Mouse (Mus musculus) myocyte (in vitro differentiated cells): ENCODE results near the gene Gng12. TPM values are rescaled to one million over a fixed set of nuclear protein-coding genes. Genes with fewer than 3 reads are reported as not detected.

Experiments used
- H3K27me3 ChIP-seq: one replicate; pipeline ENCODE4 v1.6.1; 2011; ENCODE audit not compliant: control insufficient read depth, insufficient read depth, insufficient read length
- H3K36me3 ChIP-seq: one replicate; pipeline ENCODE4 v1.6.1; 2011; ENCODE audit not compliant: control insufficient read depth, insufficient read depth
- H3K4me2 ChIP-seq: one replicate; pipeline ENCODE4 v1.6.1; 2011; ENCODE audit warnings: low read depth, control low read depth
- H3K4me3 ChIP-seq: one replicate; pipeline ENCODE4 v1.5.1; 2011; ENCODE audit warnings: mild to moderate bottlenecking, control low read depth, moderate library complexity
- H3K79me2 ChIP-seq: one replicate; pipeline ENCODE4 v1.6.1; 2011; ENCODE audit not compliant: control insufficient read depth, insufficient read depth
- H3ac ChIP-seq: one replicate; pipeline ENCODE4 v1.6.1; 2011; ENCODE audit not compliant: control insufficient read depth, insufficient read length
- CEBPB ChIP-seq: IDR thresholded peaks from 2 replicates; pipeline ENCODE4 v1.6.1; 2011; ENCODE audit warnings: mild to moderate bottlenecking, moderate library complexity; ENCODE audit not compliant: poor library complexity, insufficient read depth, severe bottlenecking
- E2F4 ChIP-seq: IDR thresholded peaks from one replicate; pipeline ENCODE4 v1.6.1; 2011; ENCODE audit warnings: mild to moderate bottlenecking, control low read depth, moderate library complexity; ENCODE audit not compliant: insufficient read depth
- MAX ChIP-seq: IDR thresholded peaks from one replicate; pipeline ENCODE4 v1.6.1; 2011; ENCODE audit warnings: low read depth, mild to moderate bottlenecking, control low read depth
- MYOD1 ChIP-seq, 3 experiments: IDR thresholded peaks; one replicate each; pipeline ENCODE4 v1.6.1; 2011; ENCODE audit warnings: control low read depth in 2 of 3, low read depth in 2 of 3, mild to moderate bottlenecking in 2 of 3, moderate library complexity in 1 of 3; ENCODE audit not compliant: insufficient read length in 2 of 3, control insufficient read depth in 1 of 3
- MYOG ChIP-seq, 3 experiments: IDR thresholded peaks; one replicate each; pipeline ENCODE4 v1.6.1; 2011; ENCODE audit warnings: control low read depth in 2 of 3, low read depth in 2 of 3, mild to moderate bottlenecking in 2 of 3; ENCODE audit not compliant: insufficient read length in 2 of 3, control insufficient read depth in 1 of 3, insufficient read depth in 1 of 3
- POLR2A ChIP-seq: IDR thresholded peaks from one replicate; pipeline ENCODE4 v1.6.1; 2011; ENCODE audit warnings: low read depth, mild to moderate bottlenecking, control low read depth, moderate library complexity; ENCODE audit not compliant: insufficient read length
- POLR2AphosphoS2 ChIP-seq: IDR thresholded peaks from one replicate; pipeline ENCODE4 v1.6.1; 2011; ENCODE audit warnings: low read depth, control low read depth; ENCODE audit not compliant: insufficient read length
- REST ChIP-seq: IDR thresholded peaks from one replicate; pipeline ENCODE4 v1.6.1; 2011; ENCODE audit warnings: mild to moderate bottlenecking, control low read depth, moderate library complexity; ENCODE audit not compliant: insufficient read depth, insufficient read length
- SRF ChIP-seq: IDR thresholded peaks from one replicate; pipeline ENCODE4 v1.6.1; 2011; ENCODE audit warnings: low read depth; ENCODE audit not compliant: control insufficient read depth, insufficient read length
- TCF12 ChIP-seq: IDR thresholded peaks from one replicate; pipeline ENCODE4 v1.6.1; 2011; ENCODE audit warnings: mild to moderate bottlenecking, control low read depth; ENCODE audit not compliant: poor library complexity, insufficient read depth, severe bottlenecking
- TCF3 ChIP-seq: IDR thresholded peaks from one replicate; pipeline ENCODE4 v1.6.1; 2011; ENCODE audit warnings: low read depth, control low read depth; ENCODE audit not compliant: insufficient read length
- USF1 ChIP-seq: IDR thresholded peaks from one replicate; pipeline ENCODE4 v1.6.1; 2011; ENCODE audit warnings: low read depth, mild to moderate bottlenecking, control low read depth, moderate library complexity
- polyA plus RNA-seq: library from polyadenylated mRNA; unstranded; fragments of >200 nt; fragmentation: generic; extraction: Trizol; gene quantifications from one replicate; pipeline ENCODE4 v1.2.1, GENCODE M21; 2012; ENCODE audit warnings: missing spikeins

Gng12 gene
- polyA plus RNA-seq = 37.8 TPM

- Histone ChIP-seq H3K79me2 (peaks cover 11% of the 10 kb centered on the region), H3K4me2 (peak within 1 kb of the TSS; percentile 77), H3K4me3 (peak within 1 kb of the TSS; percentile 32), H3K27me3 (no peaks in the 10 kb centered on the region), H3ac (peak within 1 kb of the TSS; percentile 68), H3K36me3 (no peaks in the 10 kb centered on the region)
- TF ChIP-seq MYOD1 (IDR thresholded peaks at IDR 0.05; ENCODE audit: control insufficient read depth in 1 of 3, insufficient read length in 2 of 3, low read depth in 2 of 3) (peak in 1 of 3 experiments; percentile 28), MAX (no peak), MYOG (IDR thresholded peaks at IDR 0.05; ENCODE audit: control insufficient read depth in 1 of 3, insufficient read depth in 1 of 3, insufficient read length in 2 of 3, low read depth in 2 of 3) (peak in 2 of 3 experiments; percentile 15 to 21), SRF (peak; percentile 19), POLR2A (peak; percentile 75), POLR2AphosphoS2 (peak; percentile 17)
These were observed at the start of gene Gng12 for GRCm38 (mm10) chr6:66896119-66896920. Gene Gng12 (plus strand): TSS chr6:66896397.

- no peak for TF ChIP-seq MAX
- TF ChIP-seq POLR2AphosphoS2 = no peak
- TF ChIP-seq TCF3 = no peak
- TF ChIP-seq POLR2A = no peak
- TF ChIP-seq MYOD1 (IDR thresholded peaks at IDR 0.05; ENCODE audit: control insufficient read depth in 1 of 3, insufficient read length in 2 of 3, low read depth in 2 of 3) = no peak
- no peak for TF ChIP-seq CEBPB
- no peak for TF ChIP-seq REST
- no peak for TF ChIP-seq E2F4
- TF ChIP-seq MYOG (IDR thresholded peaks at IDR 0.05; ENCODE audit: control insufficient read depth in 1 of 3, insufficient read depth in 1 of 3, insufficient read length in 2 of 3, low read depth in 2 of 3) = no peak
- no peak for TF ChIP-seq USF1
- no peak for TF ChIP-seq SRF
- TF ChIP-seq TCF12 = no peak
- Histone ChIP-seq H3K4me3 (no peak overlapping the region), H3K36me3 (no peaks in the 10 kb centered on the region), H3ac (no peak overlapping the region), H3K4me2 (no peak overlapping the region), H3K79me2 (no peaks in the 10 kb centered on the region), H3K27me3 (no peaks in the 10 kb centered on the region)
These were observed 47.3 kb upstream of the Gng12 start for GRCm38 (mm10) chr6:66848936-66849335.

- no peaks in the 10 kb centered on the region for H3K79me2 ChIP-seq
- no peak for TF ChIP-seq POLR2A
- TF ChIP-seq TCF3 = no peak
- no peak for TF ChIP-seq E2F4
- no peak for TF ChIP-seq SRF
- TF ChIP-seq TCF12 = no peak
- no peak overlapping the region for H3K4me3 ChIP-seq
- H3K36me3 ChIP-seq = no peaks in the 10 kb centered on the region
- H3ac ChIP-seq = no peak overlapping the region
- H3K4me2 ChIP-seq = no peak overlapping the region
- no peaks in the 10 kb centered on the region for H3K27me3 ChIP-seq
These were observed 40.0 kb upstream of the Gng12 start for GRCm38 (mm10) chr6:66856236-66856635.

- no peak overlapping the region for H3K4me2 ChIP-seq
- H3K27me3 ChIP-seq = no peaks in the 10 kb centered on the region
- TF ChIP-seq SRF (no peak), MYOG (IDR thresholded peaks at IDR 0.05; ENCODE audit: control insufficient read depth in 1 of 3, insufficient read depth in 1 of 3, insufficient read length in 2 of 3, low read depth in 2 of 3) (no peak), REST (no peak), USF1 (no peak), E2F4 (no peak)
These were observed 37.8 kb upstream of the Gng12 start for GRCm38 (mm10) chr6:66858356-66858755.

GRCm38 (mm10) chr6:66859391-66859790 lies 36.8 kb upstream of the Gng12 start:
- Histone ChIP-seq H3K4me2 (no peak overlapping the region), H3ac (no peak overlapping the region), H3K79me2 (no peaks in the 10 kb centered on the region), H3K27me3 (no peaks in the 10 kb centered on the region), H3K36me3 (no peaks in the 10 kb centered on the region), H3K4me3 (no peak overlapping the region)
- TF ChIP-seq POLR2AphosphoS2 = no peak

More at GRCm38 (mm10) chr6:66858356-66858755, 37.8 kb upstream of the Gng12 start:
- H3ac ChIP-seq = no peak overlapping the region
- no peaks in the 10 kb centered on the region for H3K36me3 ChIP-seq
- no peak overlapping the region for H3K4me3 ChIP-seq
- H3K79me2 ChIP-seq = no peaks in the 10 kb centered on the region
